Mouse (Mus musculus): ENCODE data around the gene Tgfb1i1. TPM values are rescaled to one million over a fixed set of nuclear protein-coding genes. Genes with fewer than 3 reads are reported as not detected.

Gene Tgfb1i1
- total RNA-seq, 1 experiment from 2014 or later: not detected

Other genes with a start within 250 kb of the Tgfb1i1 start
- 0.68 TPM in 1 of 3 replicates, not detected in the others for gene Trim72, start 242.9 kb upstream of the Tgfb1i1 start, total RNA-seq (2017)
- 419 to 520 TPM (median 447 TPM) in 3 replicates for gene Itgam, start 184.2 kb upstream of the Tgfb1i1 start, total RNA-seq (2017)
- 33.7 to 34.7 TPM in 2 of 3 replicates, not detected in the other for gene Gm49368, start 184.1 kb upstream of the Tgfb1i1 start, total RNA-seq (2017)
- gene Itgax, start 117.3 kb upstream of the Tgfb1i1 start, total RNA-seq (2017): 189 to 316 TPM (median 230 TPM) in 3 replicates
- 2.1 to 7.5 TPM (median 5.6 TPM) in 3 replicates for gene Itgad, start 92.4 kb upstream of the Tgfb1i1 start, total RNA-seq (2017)
- gene Cox6a2, start 40.4 kb upstream of the Tgfb1i1 start, total RNA-seq (2017): 3.0 TPM in 1 of 3 replicates, not detected in the others
- gene Armc5, start 9.5 kb upstream of the Tgfb1i1 start, total RNA-seq (2017): 9.1 to 14.9 TPM (median 11.6 TPM) in 3 replicates
- gene 9130023H24Rik, start 8.8 kb upstream of the Tgfb1i1 start, total RNA-seq (2017): 4.9 to 6.2 TPM (median 5.5 TPM) in 3 replicates
- 0.75 TPM in 1 of 3 replicates, not detected in the others for gene Slc5a2, start 18.8 kb downstream of the Tgfb1i1 start, total RNA-seq (2017)
- gene BC017158, start 51.4 kb downstream of the Tgfb1i1 start, total RNA-seq (2017): 6.9 to 17.5 TPM (median 8.1 TPM) in 3 replicates
- 46.9 to 71.7 TPM (median 48.9 TPM) in 3 replicates for gene Rgs10, start 171.9 kb downstream of the Tgfb1i1 start, total RNA-seq (2017)
- gene Tial1, start 214.9 kb downstream of the Tgfb1i1 start, total RNA-seq (2017): 63.4 to 120 TPM (median 63.6 TPM) in 3 replicates